Mouse (Mus musculus): ENCODE measurements around the gene Ntn4. TPM values are rescaled to one million over a fixed set of nuclear protein-coding genes. Genes with fewer than 3 reads are reported as not detected.

The Ntn4 gene
- total and polyA plus RNA-seq, 3 experiments: not detected

- dilution Hi-C loops (cut with MboI; ENCODE audit: extremely low pct_ligation_motif_present, extremely low pct_unique_long_range_greater_than_20kb, low sequenced_read_pairs): no loop called here
- no peaks in the 10 kb centered on the region for H3K27me3 ChIP-seq (replicated peaks)
Measured at GRCm38 (mm10) chr10:93661348-93661991, 21.0 kb downstream of the Ntn4 start.

GRCm38 (mm10) chr10:93662018-93662417 is 21.5 kb downstream of the Ntn4 start:
- H3K4me3 ChIP-seq (replicated peaks in 1 of 3; ENCODE audit: low read depth in 2 of 3, low read length in 2 of 3, poor library complexity in 1 of 3): no peak overlapping the region
- dilution Hi-C loops (cut with MboI; ENCODE audit: extremely low pct_ligation_motif_present, extremely low pct_unique_long_range_greater_than_20kb, low sequenced_read_pairs): no loop called here
- no peak for TF ChIP-seq RAD21 (IDR thresholded peaks at IDR 0.05; ENCODE audit: low read depth, low read length)
- TF ChIP-seq KAT2A (IDR thresholded peaks at IDR 0.05; ENCODE audit: insufficient replicate concordance, low read length): no peak
- no peak for TF ChIP-seq ELF1 (IDR thresholded peaks at IDR 0.05; ENCODE audit: low read depth, low read length)
- TF ChIP-seq TCF12 (IDR thresholded peaks at IDR 0.05; ENCODE audit: low read depth, low read length): no peak
- no peak for TF ChIP-seq ZNF384 (IDR thresholded peaks at IDR 0.05; ENCODE audit: low read depth, low read length)
- TF ChIP-seq CTCF (conservative IDR thresholded peaks at IDR 0.05 in 1 of 2, IDR thresholded peaks at IDR 0.05 in 1 of 2; ENCODE audit: low read depth in 2 of 2, low read length in 2 of 2): no peak
- TF ChIP-seq SMC3 (IDR thresholded peaks at IDR 0.05; ENCODE audit: low read depth, low read length): no peak
- no peaks in the 10 kb centered on the region for H3K79me2 ChIP-seq (replicated peaks; ENCODE audit: control insufficient read depth, extremely low read depth, insufficient read depth, poor library complexity, severe bottlenecking)
- no peaks in the 10 kb centered on the region for H3K9me3 ChIP-seq (replicated peaks; ENCODE audit: low read length)
- H3K4me2 ChIP-seq (ENCODE audit: insufficient read depth, low read depth, poor library complexity, severe bottlenecking): no peak overlapping the region
- no peaks in the 10 kb centered on the region for H3K27me3 ChIP-seq (replicated peaks)
- no peaks in the 10 kb centered on the region for H3K36me3 ChIP-seq (replicated peaks in 1 of 2; ENCODE audit: control insufficient read depth in 1 of 2, insufficient read depth in 1 of 2, low read length in 1 of 2)
- no peak for DNase-seq (ENCODE audit: extremely low read depth)
- H3K9ac ChIP-seq (ENCODE audit: insufficient read depth, low read depth): no peak overlapping the region
- in situ Hi-C loops (cut with MboI; ENCODE audit: low pct_ligation_motif_present, low pct_unique_long_range_greater_than_20kb, low sequenced_read_pairs): no loop called here
- H3K27ac ChIP-seq (ENCODE audit: insufficient read depth, low read depth): no peak overlapping the region
- H3K4me1 ChIP-seq (ENCODE audit: control insufficient read depth in 1 of 2, insufficient read depth in 2 of 2): no peaks in the 10 kb centered on the region

More at GRCm38 (mm10) chr10:93661348-93661991, 21.0 kb downstream of the Ntn4 start:
- H3K36me3 ChIP-seq (replicated peaks in 1 of 2; ENCODE audit: control insufficient read depth in 1 of 2, insufficient read depth in 1 of 2, low read length in 1 of 2): no peaks in the 10 kb centered on the region
- H3K4me1 ChIP-seq (ENCODE audit: control insufficient read depth in 1 of 2, insufficient read depth in 2 of 2): no peaks in the 10 kb centered on the region
- TF ChIP-seq POLR2A (IDR thresholded peaks at IDR 0.05; ENCODE audit: low read depth, low read length): no peak
- TF ChIP-seq HCFC1 (IDR thresholded peaks at IDR 0.05; ENCODE audit: low read depth, low read length): no peak
- no peak for TF ChIP-seq CHD2 (IDR thresholded peaks at IDR 0.05; ENCODE audit: low read length)
- TF ChIP-seq RCOR1 (conservative IDR thresholded peaks at IDR 0.05; ENCODE audit: low read depth, low read length): no peak
- no peak for TF ChIP-seq E2F4 (IDR thresholded peaks at IDR 0.05; ENCODE audit: insufficient replicate concordance, low read depth, low read length)
- TF ChIP-seq SIN3A (IDR thresholded peaks at IDR 0.05; ENCODE audit: low read length): no peak
- no peak for TF ChIP-seq MEF2A (IDR thresholded peaks at IDR 0.05; ENCODE audit: borderline replicate concordance, low read depth, low read length)
- TF ChIP-seq PAX5 (IDR thresholded peaks at IDR 0.05; ENCODE audit: low read length): no peak
- TF ChIP-seq POLR2AphosphoS2 (IDR thresholded peaks at IDR 0.05; ENCODE audit: low read depth, low read length): no peak
- no peak for TF ChIP-seq MXI1 (IDR thresholded peaks at IDR 0.05; ENCODE audit: low read depth, low read length)
- H3K4me2 ChIP-seq (ENCODE audit: insufficient read depth, low read depth, poor library complexity, severe bottlenecking): no peak overlapping the region
- no peaks in the 10 kb centered on the region for H3K79me2 ChIP-seq (replicated peaks; ENCODE audit: control insufficient read depth, extremely low read depth, insufficient read depth, poor library complexity, severe bottlenecking)
- DNase-seq (ENCODE audit: extremely low read depth): no peak
- H3K9ac ChIP-seq (ENCODE audit: insufficient read depth, low read depth): no peak overlapping the region
- in situ Hi-C loops (cut with MboI; ENCODE audit: low pct_ligation_motif_present, low pct_unique_long_range_greater_than_20kb, low sequenced_read_pairs): no loop called here
- no peak overlapping the region for H3K4me3 ChIP-seq (replicated peaks in 1 of 3; ENCODE audit: low read depth in 2 of 3, low read length in 2 of 3, poor library complexity in 1 of 3)
- no peak overlapping the region for H3K27ac ChIP-seq (ENCODE audit: insufficient read depth, low read depth)
- no peaks in the 10 kb centered on the region for H3K9me3 ChIP-seq (replicated peaks; ENCODE audit: low read length)

All from CH12.LX (cell line).